Mouse (Mus musculus) spleen, postnatal 10 days (tissue): ENCODE measurements around the gene Zfp622.

ENCODE experiments used
- DNase-seq, 2 experiments: peaks; one replicate each; pipeline ENCODE4 v3.0.0; 2021 to 2022; ENCODE audit warnings: low spot score in 2 of 2

Gene Zfp622

GRCm38 (mm10) chr15:25984067-25984733 is at the start of gene Zfp622:
Zfp622 (plus strand) TSS chr15:25984366.
- DNase-seq, result peak; percentile 73 to 94

- DNase-seq, result no peak
Measured at GRCm38 (mm10) chr15:25934411-25934810, 49.8 kb upstream of the Zfp622 start.

DNA sequence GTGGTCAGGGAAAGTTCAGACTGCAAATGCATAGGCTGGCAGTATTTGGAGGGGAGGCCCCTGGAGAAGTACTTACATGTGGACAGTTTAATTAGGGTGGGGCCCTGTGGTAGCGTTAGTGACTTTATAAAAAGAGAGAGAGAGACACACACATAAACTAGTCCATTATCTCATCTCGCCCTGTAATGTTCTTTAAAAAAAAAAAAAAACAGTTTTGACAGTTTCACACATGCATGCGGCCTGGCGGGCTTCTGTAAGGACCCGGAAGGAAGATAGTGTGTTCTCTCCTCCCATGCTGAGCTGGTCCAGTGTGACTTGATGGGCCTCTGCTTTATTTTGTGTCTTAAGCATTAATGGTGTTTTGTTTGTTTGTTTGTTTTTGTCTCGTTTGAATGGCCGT is 45.7 kb upstream of the Zfp622 start:
- no peak for DNase-seq

GRCm38 (mm10) chr15:25940397-25941377 is 43.5 kb upstream of the Zfp622 start:
- DNase-seq, result no peak

DNA sequence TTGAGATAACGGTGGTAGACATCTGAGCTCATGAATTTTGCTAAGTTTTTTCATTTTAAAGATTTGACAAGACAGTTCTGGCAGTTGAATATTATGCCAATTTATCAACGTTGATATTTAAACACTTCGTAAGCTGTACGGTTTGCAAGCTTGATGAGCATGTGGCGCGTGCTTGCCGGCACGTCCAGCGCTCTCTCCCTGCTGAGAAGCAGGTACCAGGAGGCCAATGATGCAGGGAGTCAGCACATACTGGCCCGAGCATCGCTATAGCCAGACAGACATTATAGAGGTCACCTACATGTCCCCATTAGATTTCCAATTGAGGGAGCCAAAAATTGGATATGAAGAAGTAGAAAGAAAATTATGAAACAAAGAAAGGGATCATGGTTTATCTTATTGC is 42.7 kb upstream of the Zfp622 start:
- no peak for DNase-seq

GRCm38 (mm10) chr15:25942415-25942814 is 41.8 kb upstream of the Zfp622 start:
- DNase-seq, result no peak

DNA sequence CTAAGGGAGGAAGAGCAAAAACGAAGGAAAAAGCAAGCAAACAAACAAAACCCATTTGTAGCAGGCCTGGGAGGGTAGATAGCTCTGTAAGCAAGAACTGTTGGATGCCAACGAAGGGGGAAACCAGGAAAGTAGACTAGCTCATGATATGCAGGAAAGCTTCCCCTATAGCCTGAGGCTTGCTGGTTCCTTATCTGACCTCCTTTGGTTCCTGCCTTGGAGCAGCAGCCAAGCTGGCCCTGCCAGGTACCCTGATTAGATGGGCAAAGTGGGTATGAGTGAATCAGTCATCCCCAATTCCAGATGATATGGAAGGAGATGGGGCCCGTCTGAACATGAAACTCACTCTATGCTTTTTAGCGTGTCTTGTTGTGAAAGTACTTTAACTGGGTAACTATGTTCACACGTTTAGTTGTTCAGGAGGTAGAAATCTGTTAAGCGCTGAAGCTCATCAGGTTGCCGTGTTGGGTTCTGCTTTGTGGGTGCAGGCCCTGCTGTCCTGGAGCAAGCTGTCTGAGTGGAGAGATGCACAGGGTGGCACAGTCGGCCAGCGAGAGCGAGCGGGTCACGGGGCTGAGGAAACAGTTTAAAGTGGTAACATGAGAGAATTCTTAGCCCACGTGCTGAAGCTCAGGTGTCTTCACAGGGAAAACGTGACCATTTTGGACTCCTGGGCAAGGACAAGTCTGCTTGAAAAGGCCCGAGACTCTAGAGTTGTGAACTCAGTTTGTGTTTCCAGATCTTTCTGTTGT is 40.6 kb upstream of the Zfp622 start:
- DNase-seq, result no peak

- DNase-seq, result no peak
Measured at GRCm38 (mm10) chr15:25945224-25945623, 38.9 kb upstream of the Zfp622 start.

GRCm38 (mm10) chr15:25946482-25946881 is 37.7 kb upstream of the Zfp622 start:
- no peak for DNase-seq

DNA sequence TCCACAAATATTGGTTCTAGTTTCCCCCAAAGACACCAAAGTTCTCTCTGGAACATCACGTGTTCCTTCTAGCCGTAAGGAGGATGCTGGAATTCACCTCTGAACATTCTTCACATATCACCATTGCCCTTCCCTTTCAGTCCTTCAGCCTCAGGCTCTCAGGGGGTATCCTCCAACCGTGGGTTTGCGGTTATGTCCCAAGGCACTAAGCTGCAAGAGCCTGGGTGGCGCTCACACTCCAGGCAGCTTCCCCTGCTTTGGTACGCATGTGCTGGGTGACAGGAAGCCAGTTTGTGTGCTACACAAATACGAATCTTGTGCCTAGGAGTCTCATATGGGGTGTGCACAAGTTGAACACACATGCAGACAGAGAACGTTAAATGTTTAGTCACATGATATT is 36.8 kb upstream of the Zfp622 start:
- DNase-seq, result no peak

- DNase-seq, result no peak
Measured at GRCm38 (mm10) chr15:25948257-25949223, 35.6 kb upstream of the Zfp622 start.

GRCm38 (mm10) chr15:25949696-25950095 is 34.5 kb upstream of the Zfp622 start:
- DNase-seq, result no peak

DNA sequence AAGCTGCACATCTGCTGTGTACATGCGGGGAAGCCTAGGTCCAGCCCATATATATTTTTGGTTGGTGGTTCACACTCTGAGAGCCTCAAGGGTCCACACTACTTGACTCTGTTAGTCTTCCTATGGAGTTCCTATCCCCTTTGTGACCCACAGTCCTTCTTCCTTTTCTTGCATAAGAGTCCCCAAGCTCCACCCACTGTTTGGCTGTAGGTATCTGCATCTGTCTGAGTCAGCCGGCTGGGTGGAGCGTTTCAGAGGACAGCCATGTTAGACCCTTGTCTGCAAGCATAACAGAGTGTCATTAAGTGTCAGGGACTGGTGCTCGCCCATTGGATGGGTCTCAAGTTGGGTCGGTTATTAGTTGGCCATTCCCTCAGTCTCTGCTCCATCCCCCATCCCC is 33.6 kb upstream of the Zfp622 start:
- DNase-seq, result no peak

DNA sequence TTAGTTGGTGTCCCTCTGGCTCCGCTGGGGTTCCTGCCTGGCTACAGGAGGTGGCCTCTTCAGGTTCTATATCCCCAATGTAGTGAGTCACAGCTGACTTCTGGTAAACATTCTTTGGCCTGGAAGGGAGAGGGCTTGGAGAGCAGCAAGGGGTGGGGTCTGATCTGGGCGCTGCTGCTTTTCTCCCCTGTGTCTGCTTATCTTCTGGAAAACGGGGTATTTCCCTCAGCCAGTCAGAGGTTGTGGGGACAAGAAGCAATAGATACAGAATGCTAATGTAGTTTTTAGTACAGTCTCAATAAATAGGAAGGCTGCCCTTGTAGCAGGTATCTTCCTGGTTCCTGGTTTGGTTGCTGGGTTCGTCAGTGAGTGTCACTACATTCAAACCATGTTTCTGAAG is 33.1 kb upstream of the Zfp622 start:
- DNase-seq, result no peak

DNA sequence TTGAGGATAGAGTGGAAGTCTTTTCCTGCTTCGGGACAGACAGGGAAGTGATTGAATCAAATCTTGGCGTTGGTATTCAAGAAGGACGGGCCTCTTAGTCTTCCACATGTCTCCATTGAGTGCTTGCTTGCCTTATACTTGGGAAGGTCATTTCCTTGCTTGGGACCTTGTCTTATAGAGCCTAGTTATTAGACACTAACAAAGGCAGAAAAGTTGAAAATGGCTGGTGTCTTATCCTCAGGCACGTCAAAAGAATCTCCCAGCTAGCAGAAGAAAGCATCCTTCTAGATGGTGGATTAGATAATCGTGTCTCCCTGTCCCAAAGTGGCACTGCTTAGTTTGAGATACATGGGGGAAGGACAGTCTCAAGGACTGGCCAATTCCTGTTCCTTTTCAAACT is 28.2 kb upstream of the Zfp622 start:
- no peak for DNase-seq

DNA sequence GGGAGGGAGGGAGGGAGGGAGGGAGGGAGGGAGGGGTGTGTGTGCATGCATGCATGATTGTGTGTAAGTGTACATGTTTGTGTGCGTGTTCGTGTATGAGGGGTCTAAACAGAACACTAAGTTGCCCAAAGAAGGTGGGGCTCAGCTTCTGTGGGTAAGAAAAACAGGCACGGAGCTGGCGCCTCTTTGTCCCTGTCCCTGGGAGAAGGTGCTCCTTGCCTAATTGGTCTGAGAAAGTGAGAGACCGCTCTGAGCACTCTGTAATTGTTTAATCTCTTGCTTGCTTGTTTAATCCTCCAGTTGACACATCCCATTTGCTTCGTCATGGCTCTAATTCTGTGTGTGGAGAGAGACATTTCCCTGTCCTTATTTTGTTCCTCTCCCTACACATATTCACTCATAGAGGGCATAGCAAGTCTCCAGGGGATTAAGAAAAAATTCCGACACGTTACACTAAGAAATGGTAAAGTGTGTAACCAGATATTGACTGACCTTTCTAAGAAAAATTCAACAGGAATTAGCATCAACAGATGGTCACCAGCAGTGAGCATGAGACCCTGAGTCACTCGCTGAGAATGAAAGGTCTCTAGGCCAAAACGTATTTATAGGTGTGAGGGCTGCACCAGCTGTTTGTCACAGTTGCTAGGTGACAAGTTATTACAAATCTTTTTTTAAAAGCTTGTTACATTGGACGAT is 27.6 kb upstream of the Zfp622 start:
- DNase-seq, result no peak

DNA sequence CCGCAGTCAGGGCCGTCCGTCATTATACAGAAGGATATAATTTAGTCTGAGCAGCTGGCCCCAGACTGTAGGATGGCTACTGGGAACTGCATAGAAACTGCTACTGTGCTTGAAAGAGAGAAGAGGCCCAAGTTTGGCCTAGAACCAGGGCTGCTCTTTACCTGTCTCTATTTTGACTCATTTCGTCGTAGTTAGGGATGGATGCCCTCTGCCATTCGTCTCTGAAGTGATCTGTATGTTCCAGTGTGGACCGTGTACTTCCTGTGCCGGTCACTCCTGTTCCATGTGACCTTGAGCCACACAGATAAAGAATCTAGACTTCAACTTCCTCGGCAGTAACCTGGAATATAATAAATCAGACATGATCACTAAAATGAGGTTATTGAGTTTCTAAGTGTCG is 26.5 kb upstream of the Zfp622 start:
- DNase-seq, result no peak

GRCm38 (mm10) chr15:25959375-25959774 is 24.8 kb upstream of the Zfp622 start:
- no peak for DNase-seq

DNA sequence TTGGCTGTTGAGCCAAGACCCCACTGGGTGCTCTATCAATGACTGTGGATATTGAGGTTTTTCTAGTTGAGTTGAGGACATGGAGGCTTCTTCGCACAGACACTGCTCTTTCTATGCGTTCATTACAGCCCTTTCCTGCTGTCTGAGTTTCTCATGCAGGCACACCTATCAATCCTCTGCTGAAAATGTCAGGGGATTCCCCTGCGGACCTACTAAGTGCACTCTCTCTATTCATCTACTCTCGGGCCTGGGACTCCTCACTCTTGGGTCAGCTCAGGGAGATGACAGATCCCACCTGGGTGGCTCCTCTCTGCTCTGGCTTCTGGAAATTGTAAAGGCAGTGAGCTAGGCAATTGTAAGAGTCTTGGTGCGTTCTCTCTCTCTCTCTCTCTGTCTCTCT is 23.9 kb upstream of the Zfp622 start:
- DNase-seq, result no peak

GRCm38 (mm10) chr15:25966220-25966774 is 17.9 kb upstream of the Zfp622 start:
- DNase-seq, result no peak
